Mouse (Mus musculus) Muller cell, postnatal 12 days (primary cell): ENCODE measurements at regions not wholly inside any gene's neighbourhood (a gene's known extent, or its start where the extent isn't known, plus 50 kb on each side); places are given as distances from the start of the nearest gene placed in this dataset.
A peak's percentile ranks its signal among the peaks of the same experiment; 100 is the strongest.

Experiments
- DNase-seq: peaks from one replicate; pipeline ENCODE4 v3.0.0-alpha.2; 2015; ENCODE audit errors: inconsistent ontology term

- no peak for DNase-seq
Observed at GRCm38 (mm10) chr1:118741286-118741685, 113.5 kb downstream of the Tfcp2l1 start.

- no peak for DNase-seq
Observed at GRCm38 (mm10) chr1:118748196-118748595, 120.5 kb downstream of the Tfcp2l1 start.

- no peak for DNase-seq
Observed at GRCm38 (mm10) chr1:118752869-118753268, 125.1 kb downstream of the Tfcp2l1 start.

GRCm38 (mm10) chr1:118756171-118756865 is 128.6 kb downstream of the Tfcp2l1 start:
- DNase-seq = no peak

GRCm38 (mm10) chr1:118757340-118758030 is 129.7 kb downstream of the Tfcp2l1 start:
- DNase-seq = no peak

GRCm38 (mm10) chr1:118758031-118758400 is 130.3 kb downstream of the Tfcp2l1 start:
- DNase-seq = peak; percentile 29

- DNase-seq = peak; percentile 73
Observed at GRCm38 (mm10) chr1:118759141-118759932, 131.6 kb downstream of the Tfcp2l1 start.

- no peak for DNase-seq
Observed at GRCm38 (mm10) chr1:118765525-118765924, 137.8 kb downstream of the Tfcp2l1 start.

GRCm38 (mm10) chr1:118768831-118769230 is 141.1 kb downstream of the Tfcp2l1 start:
- DNase-seq = peak; percentile 26

GRCm38 (mm10) chr1:118772261-118772660 is 144.5 kb downstream of the Tfcp2l1 start:
- peak; percentile 59 for DNase-seq

- DNase-seq = no peak
Observed at GRCm38 (mm10) chr1:118776594-118777441, 149.1 kb downstream of the Tfcp2l1 start.
